Mouse (Mus musculus): Measurements from ENCODE around the gene Faap20. TPM values are rescaled to one million over a fixed set of nuclear protein-coding genes. Genes with fewer than 3 reads are reported as not detected.

Gene Faap20
- polyA plus RNA-seq, 1 experiment from 2014 or later: 43.5 TPM

GRCm38 (mm10) chr4:155287713-155288112 is 38.1 kb downstream of the Faap20 start:
- Histone ChIP-seq H3K4me2 (replicated peaks; ENCODE audit: low read depth) (no peak overlapping the region), H3K9me3 (ENCODE audit: control insufficient read depth, low read length) (no peaks in the 10 kb centered on the region), H3K4me1 (replicated peaks; ENCODE audit: control insufficient read depth, insufficient read depth) (peaks cover under 1% of the 10 kb centered on the region; the same call in 1 of the 2 replicates), H3K4me3 (ENCODE audit: low read depth, low read length) (no peak overlapping the region), H3K27me3 (ENCODE audit: control insufficient read depth, insufficient read depth, low read length) (no peaks in the 10 kb centered on the region), H3K27ac (replicated peaks) (no peak overlapping the region), H3K36me3 (ENCODE audit: control insufficient read depth, insufficient read depth, low read length) (no peaks in the 10 kb centered on the region), H3K9ac (ENCODE audit: low read length) (no peak overlapping the region)
- WGBS: 84% methylated on average over 11 of the region's 11 CpGs
- DNase-seq (ENCODE audit: low spot score): no peak
- no peak for ATAC-seq (ENCODE audit: low FRiP score, low TSS enrichment)
- TF ChIP-seq EP300 (optimal IDR thresholded peaks at IDR 0.05) (no peak), CTCF (IDR thresholded peaks at IDR 0.05; ENCODE audit: low read depth) (no peak)

- no peak overlapping the region for H3K4me2 ChIP-seq (replicated peaks; ENCODE audit: low read depth)
- H3K9ac ChIP-seq (ENCODE audit: low read length): no peak overlapping the region
- H3K27ac ChIP-seq (replicated peaks): no peak overlapping the region
- peak; percentile 48 for TF ChIP-seq CTCF (IDR thresholded peaks at IDR 0.05; ENCODE audit: low read depth)
- TF ChIP-seq EP300 (optimal IDR thresholded peaks at IDR 0.05): no peak
- ATAC-seq (ENCODE audit: low FRiP score, low TSS enrichment) (no peak), DNase-seq (ENCODE audit: low spot score) (no peak)
- no peaks in the 10 kb centered on the region for H3K4me1 ChIP-seq (replicated peaks; ENCODE audit: control insufficient read depth, insufficient read depth)
- H3K9me3 ChIP-seq (ENCODE audit: control insufficient read depth, low read length): no peaks in the 10 kb centered on the region
- H3K4me3 ChIP-seq (ENCODE audit: low read depth, low read length): no peak overlapping the region
- no peaks in the 10 kb centered on the region for H3K27me3 ChIP-seq (ENCODE audit: control insufficient read depth, insufficient read depth, low read length)
- H3K36me3 ChIP-seq (ENCODE audit: control insufficient read depth, insufficient read depth, low read length): no peaks in the 10 kb centered on the region
- 72% methylated on average over 1 of the region's 1 CpGs for WGBS
Measured at GRCm38 (mm10) chr4:155288586-155288985, 39.0 kb downstream of the Faap20 start.

- H3K27ac ChIP-seq (replicated peaks): no peak overlapping the region
- no peak for DNase-seq (ENCODE audit: low spot score)
- H3K9me3 ChIP-seq (ENCODE audit: control insufficient read depth, low read length): no peaks in the 10 kb centered on the region
- TF ChIP-seq CTCF (IDR thresholded peaks at IDR 0.05; ENCODE audit: low read depth): no peak
- no peak for TF ChIP-seq EP300 (optimal IDR thresholded peaks at IDR 0.05)
- H3K9ac ChIP-seq (ENCODE audit: low read length): no peak overlapping the region
- no peaks in the 10 kb centered on the region for H3K4me1 ChIP-seq (replicated peaks; ENCODE audit: control insufficient read depth, insufficient read depth)
- no peak for ATAC-seq (ENCODE audit: low FRiP score, low TSS enrichment)
- no peaks in the 10 kb centered on the region for H3K36me3 ChIP-seq (ENCODE audit: control insufficient read depth, insufficient read depth, low read length)
- H3K27me3 ChIP-seq (ENCODE audit: control insufficient read depth, insufficient read depth, low read length): no peaks in the 10 kb centered on the region
- no peak overlapping the region for H3K4me3 ChIP-seq (ENCODE audit: low read depth, low read length)
- 82% methylated on average over 7 of the region's 7 CpGs for WGBS
- no peak overlapping the region for H3K4me2 ChIP-seq (replicated peaks; ENCODE audit: low read depth)
Measured at GRCm38 (mm10) chr4:155290045-155290444, 40.4 kb downstream of the Faap20 start.

- TF ChIP-seq EP300 (optimal IDR thresholded peaks at IDR 0.05) (no peak), CTCF (IDR thresholded peaks at IDR 0.05; ENCODE audit: low read depth) (no peak)
- Histone ChIP-seq H3K27me3 (ENCODE audit: control insufficient read depth, insufficient read depth, low read length) (no peaks in the 10 kb centered on the region), H3K4me2 (replicated peaks; ENCODE audit: low read depth) (no peak overlapping the region), H3K27ac (replicated peaks) (no peak overlapping the region), H3K4me3 (ENCODE audit: low read depth, low read length) (no peak overlapping the region), H3K9me3 (ENCODE audit: control insufficient read depth, low read length) (no peaks in the 10 kb centered on the region), H3K9ac (ENCODE audit: low read length) (no peak overlapping the region), H3K36me3 (ENCODE audit: control insufficient read depth, insufficient read depth, low read length) (no peaks in the 10 kb centered on the region), H3K4me1 (replicated peaks; ENCODE audit: control insufficient read depth, insufficient read depth) (no peaks in the 10 kb centered on the region)
- 84% methylated on average over 10 of the region's 10 CpGs for WGBS
- ATAC-seq (ENCODE audit: low FRiP score, low TSS enrichment) (peak; percentile 27; the same call in 1 of the 2 replicates), DNase-seq (ENCODE audit: low spot score) (no peak)
Measured at GRCm38 (mm10) chr4:155292863-155293262, 43.3 kb downstream of the Faap20 start.

GRCm38 (mm10) chr4:155294381-155294780 is 44.8 kb downstream of the Faap20 start:
- DNase-seq (ENCODE audit: low spot score) (no peak), ATAC-seq (ENCODE audit: low FRiP score, low TSS enrichment) (no peak)
- H3K4me2 ChIP-seq (replicated peaks; ENCODE audit: low read depth): no peak overlapping the region
- no peak overlapping the region for H3K27ac ChIP-seq (replicated peaks)
- WGBS: 88% methylated on average over 14 of the region's 14 CpGs
- no peak for TF ChIP-seq CTCF (IDR thresholded peaks at IDR 0.05; ENCODE audit: low read depth)
- TF ChIP-seq EP300 (optimal IDR thresholded peaks at IDR 0.05): no peak
- no peaks in the 10 kb centered on the region for H3K27me3 ChIP-seq (ENCODE audit: control insufficient read depth, insufficient read depth, low read length)
- H3K4me3 ChIP-seq (ENCODE audit: low read depth, low read length): no peak overlapping the region
- no peaks in the 10 kb centered on the region for H3K4me1 ChIP-seq (replicated peaks; ENCODE audit: control insufficient read depth, insufficient read depth)
- H3K9me3 ChIP-seq (ENCODE audit: control insufficient read depth, low read length): no peaks in the 10 kb centered on the region
- no peaks in the 10 kb centered on the region for H3K36me3 ChIP-seq (ENCODE audit: control insufficient read depth, insufficient read depth, low read length)
- no peak overlapping the region for H3K9ac ChIP-seq (ENCODE audit: low read length)

GRCm38 (mm10) chr4:155295026-155295590 is 45.5 kb downstream of the Faap20 start:
- Histone ChIP-seq H3K9ac (ENCODE audit: low read length) (no peak overlapping the region), H3K4me2 (replicated peaks; ENCODE audit: low read depth) (no peak overlapping the region), H3K4me1 (replicated peaks; ENCODE audit: control insufficient read depth, insufficient read depth) (no peaks in the 10 kb centered on the region), H3K27me3 (ENCODE audit: control insufficient read depth, insufficient read depth, low read length) (no peaks in the 10 kb centered on the region), H3K36me3 (ENCODE audit: control insufficient read depth, insufficient read depth, low read length) (no peaks in the 10 kb centered on the region), H3K9me3 (ENCODE audit: control insufficient read depth, low read length) (no peaks in the 10 kb centered on the region), H3K27ac (replicated peaks) (no peak overlapping the region), H3K4me3 (ENCODE audit: low read depth, low read length) (no peak overlapping the region)
- TF ChIP-seq EP300 (optimal IDR thresholded peaks at IDR 0.05): no peak
- peak; percentile 50 for TF ChIP-seq CTCF (IDR thresholded peaks at IDR 0.05; ENCODE audit: low read depth)
- 72% methylated on average over 10 of the region's 10 CpGs for WGBS
- ATAC-seq (ENCODE audit: low FRiP score, low TSS enrichment) (no peak), DNase-seq (ENCODE audit: low spot score) (no peak)

Data from stomach, postnatal 0 days (tissue).